Mouse (Mus musculus) small intestine, adult 2 months (tissue): ENCODE measurements around the gene Pfkfb3.

ENCODE experiments used
- CTCF ChIP-seq: fragments of 200-500 bp; IDR thresholded peaks from 2 replicates; pipeline ENCODE4 v1.5.1; 2012; ENCODE audit warnings: low read depth, mild to moderate bottlenecking, control low read depth, inconsistent platforms, low read length, moderate library complexity, mixed read lengths; ENCODE audit not compliant: insufficient replicate concordance, insufficient read length; ENCODE audit errors: extremely low read depth
- POLR2A ChIP-seq: fragments of 200-500 bp; IDR thresholded peaks from 2 replicates; pipeline ENCODE4 v1.6.1; 2012; ENCODE audit warnings: low read depth, mild to moderate bottlenecking, control low read depth, inconsistent platforms, low read length, moderate library complexity

GRCm38 (mm10) chr2:11424252-11424651 lies 129.6 kb downstream of the Pfkfb3 start:
- TF ChIP-seq CTCF = no peak
- TF ChIP-seq POLR2A = no peak
